Mouse (Mus musculus): ENCODE measurements around the gene Hpn.

Gene Hpn

GRCm38 (mm10) chr7:31055354-31055824 lies 59.7 kb downstream of the Hpn start:
- peak; percentile 34 for DNase-seq (ENCODE audit: low read depth, low spot score)

GRCm38 (mm10) chr7:31054661-31055320 lies 60.3 kb downstream of the Hpn start:
- DNase-seq (ENCODE audit: low read depth, low spot score) = no peak

GRCm38 (mm10) chr7:31053882-31054447 lies 61.1 kb downstream of the Hpn start:
- no peak for DNase-seq (ENCODE audit: low read depth, low spot score)

GRCm38 (mm10) chr7:31052636-31053434 lies 62.3 kb downstream of the Hpn start:
- DNase-seq (ENCODE audit: low read depth, low spot score) = no peak

GRCm38 (mm10) chr7:31052251-31052635 lies 62.8 kb downstream of the Hpn start:
- DNase-seq (ENCODE audit: low read depth, low spot score) = no peak

- no peak for DNase-seq (ENCODE audit: low read depth, low spot score)
Measured at GRCm38 (mm10) chr7:31051321-31052021, 63.6 kb downstream of the Hpn start, which contains the start of gene Fxyd7. Gene Fxyd7 (minus strand): TSS chr7:31051467.

GRCm38 (mm10) chr7:31050921-31051320 lies 64.2 kb downstream of the Hpn start:
- no peak for DNase-seq (ENCODE audit: low read depth, low spot score)

- DNase-seq (ENCODE audit: low read depth, low spot score) = no peak
Measured at GRCm38 (mm10) chr7:31050487-31050886, 64.6 kb downstream of the Hpn start.

GRCm38 (mm10) chr7:31049846-31050281 lies 65.2 kb downstream of the Hpn start:
- no peak for DNase-seq (ENCODE audit: low read depth, low spot score)

- DNase-seq (ENCODE audit: low read depth, low spot score) = peak; percentile 43
Measured at GRCm38 (mm10) chr7:31049135-31049845, 65.8 kb downstream of the Hpn start.
